Mouse (Mus musculus) spleen, adult 2 months (tissue): ENCODE measurements at regions not wholly inside any gene's neighbourhood (a gene's known extent, or its start where the extent isn't known, plus 50 kb on each side); places are given as distances from the start of the nearest gene placed in this dataset.

Experiments used
- CTCF ChIP-seq: fragments of 200-500 bp; IDR thresholded peaks from 2 replicates; pipeline ENCODE4 v1.5.1; 2011; ENCODE audit warnings: mild to moderate bottlenecking, inconsistent platforms; ENCODE audit not compliant: insufficient read depth, insufficient read length, insufficient replicate concordance; ENCODE audit errors: extremely low read depth
- POLR2A ChIP-seq: fragments of 200-500 bp; IDR thresholded peaks from 2 replicates; pipeline ENCODE4 v1.6.1; 2011; ENCODE audit warnings: low read depth, low read length, inconsistent platforms

GRCm38 (mm10) chr9:87964508-87964907, 233.4 kb upstream of the Tbx18 start:
- TF ChIP-seq CTCF (no peak), POLR2A (no peak)
